Mouse (Mus musculus) G1E-ER4 (cell line): ENCODE data around the gene Cald1. TPM values are rescaled to one million over a fixed set of nuclear protein-coding genes. Genes with fewer than 3 reads are reported as not detected.

Source experiments
- GATA1 ChIP-seq: IDR thresholded peaks from one replicate; pipeline ENCODE4 v1.8.0; 2012; ENCODE audit warnings: low read length, inconsistent platforms
- polyA plus RNA-seq: library from polyadenylated mRNA; stranded (reverse); fragments of >175 nt; gene quantifications from 2 replicates; pipeline ENCODE4 v1.2.3, GENCODE M21; 2012

The Cald1 gene
- polyA plus RNA-seq, 1 experiment: not detected

DNA sequence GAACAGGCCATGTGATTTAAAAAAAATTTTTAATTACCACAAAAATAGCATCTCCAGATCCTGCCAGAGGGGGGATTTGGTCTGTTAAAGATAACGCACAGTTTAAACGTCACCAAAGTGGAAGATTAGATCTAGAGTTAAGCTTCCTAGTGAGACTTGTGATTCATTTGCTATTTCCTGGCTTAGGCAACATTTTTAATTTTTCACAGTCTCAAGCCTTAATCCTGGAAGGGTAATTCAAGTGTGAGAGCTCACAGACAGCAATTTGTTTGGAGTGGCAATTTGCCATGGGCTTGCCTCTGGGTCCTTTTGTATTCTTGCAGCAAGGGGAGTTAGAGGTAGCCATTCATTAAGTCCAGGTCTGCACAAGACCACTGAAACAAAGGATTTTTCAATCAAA is 40.4 kb downstream of the Cald1 start:
- TF ChIP-seq GATA1: no peak

DNA sequence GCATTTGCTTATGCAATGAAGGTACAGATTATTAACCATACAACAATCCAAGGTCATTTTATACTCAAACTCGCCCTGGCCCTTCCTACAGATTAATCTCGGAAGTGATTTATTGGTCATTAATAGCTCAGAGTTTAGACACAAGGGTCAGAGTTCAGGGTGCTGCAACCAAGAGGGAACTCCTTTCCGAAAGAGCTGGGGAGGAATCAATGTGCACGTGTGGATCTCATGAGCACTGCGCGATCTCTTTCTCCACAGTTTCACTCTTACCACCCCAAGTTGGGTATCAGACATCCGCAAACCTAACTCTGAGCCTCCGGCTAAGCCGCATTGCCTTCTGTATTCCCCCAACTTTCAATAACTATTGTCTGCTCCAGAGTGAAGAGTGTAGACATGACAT is 41.9 kb downstream of the Cald1 start:
- no peak for TF ChIP-seq GATA1

- no peak for TF ChIP-seq GATA1
Measured at GRCm38 (mm10) chr6:34641081-34641480, 42.8 kb downstream of the Cald1 start.

DNA sequence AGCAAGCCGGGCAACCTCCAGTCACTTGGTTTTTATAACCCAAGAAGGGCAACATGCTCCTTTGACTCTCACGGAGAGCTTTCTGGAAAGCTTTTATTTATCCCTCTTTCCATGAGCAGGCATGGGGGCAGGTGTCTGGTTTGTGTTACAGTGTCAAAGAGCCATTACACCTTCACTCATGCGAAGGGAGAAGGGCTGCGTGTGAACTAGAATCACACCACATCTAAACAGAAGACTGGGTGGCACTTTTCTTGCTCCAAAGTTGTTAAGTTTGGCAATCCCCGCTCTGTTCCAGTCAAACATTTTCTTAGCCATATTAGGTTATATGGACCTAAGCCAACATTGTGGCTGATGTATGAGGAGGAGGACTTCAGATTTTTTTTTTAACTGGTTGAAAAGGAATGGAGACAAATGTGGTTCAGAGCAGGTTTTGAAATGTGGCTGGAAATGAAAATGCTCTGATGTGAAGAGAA is 43.8 kb downstream of the Cald1 start:
- TF ChIP-seq GATA1: no peak

- no peak for TF ChIP-seq GATA1
Measured at GRCm38 (mm10) chr6:34648017-34648787, 49.9 kb downstream of the Cald1 start.

- TF ChIP-seq GATA1: no peak
Measured at GRCm38 (mm10) chr6:34651298-34651697, 53.0 kb downstream of the Cald1 start.

DNA sequence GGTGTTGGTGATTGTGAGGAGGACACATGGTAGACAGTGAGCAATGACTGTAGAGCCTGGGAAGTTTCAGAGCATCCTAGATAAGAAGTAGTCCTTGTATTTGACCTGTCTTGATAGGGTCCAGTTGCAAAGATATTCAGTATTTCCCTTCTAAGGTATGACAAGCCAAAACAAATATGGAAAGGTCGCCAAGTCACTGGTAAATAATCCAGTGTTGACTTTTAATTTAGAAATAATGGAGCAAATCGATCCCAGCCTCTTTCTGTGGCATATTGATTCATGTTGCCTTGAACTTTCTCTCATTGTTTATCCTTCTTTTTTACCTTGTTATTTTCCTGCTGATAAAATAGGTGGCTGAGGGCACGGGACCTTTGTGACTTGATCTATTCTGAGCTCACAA is 57.4 kb downstream of the Cald1 start:
- TF ChIP-seq GATA1: no peak

DNA sequence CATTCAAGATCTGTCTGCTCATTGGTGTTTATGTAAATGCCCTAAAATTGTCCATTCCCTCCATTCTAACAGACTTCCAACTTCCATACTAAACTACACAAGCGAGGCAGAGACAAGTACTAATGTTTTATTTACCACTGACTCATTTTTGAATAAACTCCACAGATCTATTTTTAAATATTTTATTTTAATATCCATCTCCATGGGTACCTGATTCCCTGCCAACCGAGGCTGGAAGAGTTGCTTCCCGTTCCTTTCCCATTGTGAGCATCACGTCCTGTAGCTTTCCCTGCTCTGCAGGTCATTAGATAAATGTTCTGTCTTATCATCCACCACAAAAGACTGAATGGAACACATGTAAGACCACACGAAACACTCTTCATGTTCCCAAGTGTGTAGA is 60.5 kb downstream of the Cald1 start:
- TF ChIP-seq GATA1: no peak

GRCm38 (mm10) chr6:34660724-34661123 is 62.4 kb downstream of the Cald1 start:
- no peak for TF ChIP-seq GATA1

DNA sequence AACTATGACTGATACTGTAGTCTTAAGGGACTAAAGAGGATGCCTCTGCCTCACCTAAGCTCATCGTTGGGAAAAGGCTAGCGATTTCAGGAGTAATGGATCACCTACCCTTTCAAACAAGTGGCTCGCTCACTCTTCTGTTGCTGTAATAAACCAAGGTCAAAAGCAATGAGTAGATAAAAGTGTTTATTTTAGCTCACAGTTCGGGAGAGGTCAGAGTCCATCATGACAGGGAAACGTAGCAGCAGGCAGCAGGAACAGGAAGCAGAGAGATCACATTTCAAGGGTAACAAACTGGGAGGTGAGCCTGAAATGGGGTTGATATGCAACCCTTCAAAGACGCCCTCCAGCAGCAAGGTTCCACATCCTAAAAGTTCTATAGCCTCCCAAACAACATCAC is 64.3 kb downstream of the Cald1 start:
- no peak for TF ChIP-seq GATA1

DNA sequence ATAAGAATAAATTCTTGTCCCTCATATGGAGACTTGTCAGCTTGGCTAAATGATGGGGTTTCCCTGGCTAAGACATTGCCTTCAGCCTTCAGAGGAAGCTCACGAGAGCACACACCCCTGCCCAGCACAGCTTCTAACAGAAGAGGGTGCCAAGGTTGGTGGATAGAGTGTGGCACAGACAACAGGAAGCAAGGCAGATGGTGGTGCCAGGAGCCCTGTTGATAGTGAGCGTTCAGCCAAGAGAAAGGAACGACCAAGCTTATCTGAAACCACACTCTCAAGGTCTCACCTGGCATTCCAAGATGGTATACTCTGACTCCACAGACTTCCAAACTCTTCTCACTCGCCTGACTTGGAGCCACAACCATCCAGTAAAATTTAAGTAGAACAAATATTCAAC is 66.0 kb downstream of the Cald1 start:
- no peak for TF ChIP-seq GATA1

DNA sequence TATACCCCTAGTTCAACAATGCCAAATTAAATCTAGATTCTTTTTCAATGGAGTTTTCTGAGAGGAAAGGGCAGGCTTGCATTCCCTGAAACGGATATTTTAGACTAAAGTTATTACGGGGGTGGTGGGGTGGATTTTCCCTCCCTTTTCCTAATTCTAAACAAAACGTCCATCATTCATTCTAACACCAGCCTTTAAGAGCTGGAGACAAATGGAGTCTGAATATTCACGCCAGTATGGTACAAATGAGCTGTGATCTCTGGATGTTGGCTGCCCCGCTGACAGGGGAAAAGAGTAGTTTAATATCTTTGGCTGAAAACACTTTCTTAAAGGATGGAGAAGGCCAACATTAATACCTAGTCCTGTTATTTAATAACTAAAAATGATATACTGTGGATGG is 66.4 kb downstream of the Cald1 start:
- TF ChIP-seq GATA1: no peak

- TF ChIP-seq GATA1: no peak
Measured at GRCm38 (mm10) chr6:34668739-34669254, 70.5 kb downstream of the Cald1 start.

GRCm38 (mm10) chr6:34671355-34671754 is 73.1 kb downstream of the Cald1 start:
- no peak for TF ChIP-seq GATA1

GRCm38 (mm10) chr6:34674416-34674815 is 76.1 kb downstream of the Cald1 start:
- TF ChIP-seq GATA1: no peak

DNA sequence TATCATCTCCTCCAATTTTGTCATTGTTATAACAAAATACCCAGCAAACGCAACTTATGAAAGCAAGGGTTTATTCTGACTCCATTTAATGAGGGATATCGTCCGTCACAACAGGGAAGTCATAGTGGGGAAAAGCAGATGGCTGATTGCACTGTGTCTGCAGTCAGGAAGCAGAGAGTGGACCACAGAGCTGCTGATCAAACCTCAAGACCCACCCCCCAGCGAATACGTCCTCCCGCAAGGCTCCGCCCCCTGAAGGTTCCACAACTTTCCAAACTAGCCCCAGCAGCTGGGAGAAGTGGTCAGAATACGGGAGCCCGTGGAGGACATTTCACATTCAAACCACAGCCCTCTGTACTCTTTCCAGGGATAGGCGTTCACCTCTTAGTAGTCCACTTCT is 76.6 kb downstream of the Cald1 start:
- TF ChIP-seq GATA1: no peak

- TF ChIP-seq GATA1: no peak
Measured at GRCm38 (mm10) chr6:34682126-34682525, 83.8 kb downstream of the Cald1 start.
